Comparison of ENCODE assay signal across 11 mouse cellular contexts in the genomic region with DNA sequence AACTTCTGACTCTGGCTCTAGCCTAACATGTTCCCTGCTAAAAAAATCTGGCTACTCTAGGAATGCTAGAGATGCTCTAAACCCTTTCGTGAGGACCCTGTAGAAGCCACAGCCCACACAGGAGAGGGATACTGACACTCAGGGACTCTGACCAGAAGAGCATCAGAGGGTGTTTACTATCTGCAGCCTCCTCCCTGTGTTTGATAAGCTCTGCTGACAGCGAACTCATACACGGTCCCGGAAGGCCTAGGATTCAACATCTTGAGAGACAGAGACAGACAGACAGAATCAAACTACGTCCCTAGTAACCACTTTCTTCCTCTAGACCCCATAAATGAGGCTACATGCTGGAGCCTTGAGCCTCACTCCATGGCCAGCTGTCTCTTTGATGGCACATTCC. TPM values are rescaled to one million over a fixed set of nuclear protein-coding genes. Genes with fewer than 3 reads are reported as not detected.
DNase-seq lines count a peak whose midpoint lies in the region; ATAC-seq lines count a peak whose summit lies in the region.
"Had no signal": no experiment of that assay in that cellular context is flagged by ENCODE, and none has a peak within 500 bp of the region (broad histone marks: within the 10 kb centered on the region; RNA-seq: fewer than 3 reads in every experiment).

No protein-coding gene starts in this region.

- H3K27ac ChIP-seq in kidney, embryonic 15.5 days, result peak overlapping the region; percentile 81
- peak overlapping the region; percentile 63; the same call in 1 of the 2 replicates for H3K27ac ChIP-seq in limb, embryonic 10.5 days
- 0 out of 2 replicates have a peak overlapping the region, but pooled peaks have one; percentile 79 for H3K27ac ChIP-seq in stomach, embryonic 14.5 days (ENCODE audit: low read length)

- H3K27me3 ChIP-seq in kidney, embryonic 15.5 days, result no peaks in the 10 kb centered on the region
- no peaks in the 10 kb centered on the region for H3K27me3 ChIP-seq in limb, embryonic 10.5 days (ENCODE audit: low read depth, poor library complexity, severe bottlenecking)
- H3K27me3 ChIP-seq in stomach, embryonic 14.5 days (ENCODE audit: control insufficient read depth, insufficient read depth, low read length), result no peaks in the 10 kb centered on the region

- no peaks in the 10 kb centered on the region for H3K36me3 ChIP-seq in kidney, embryonic 15.5 days
- H3K36me3 ChIP-seq in limb, embryonic 10.5 days, result no peaks in the 10 kb centered on the region
- H3K36me3 ChIP-seq in stomach, embryonic 14.5 days (ENCODE audit: control insufficient read depth, insufficient read depth, low read length), result no peaks in the 10 kb centered on the region

- H3K9me3 ChIP-seq in kidney, embryonic 15.5 days (replicated peaks), result no peaks in the 10 kb centered on the region
- H3K9me3 ChIP-seq in limb, embryonic 10.5 days (replicated peaks), result no peaks in the 10 kb centered on the region
- H3K9me3 ChIP-seq in stomach, embryonic 14.5 days (ENCODE audit: control insufficient read depth, low read depth, low read length), result no peaks in the 10 kb centered on the region

- peak; percentile 19 for DNase-seq in adrenal gland, adult 2 months
- no peak for DNase-seq in adrenal gland, adult 18-20 months (ENCODE audit: low spot score in 2 of 2)
- no peak for DNase-seq in kidney, postnatal 36 days
- no peak for DNase-seq in limb, embryonic 10.5 days (ENCODE audit: low spot score)
- DNase-seq in right cerebral cortex, postnatal 25 days, result no peak
- DNase-seq in urinary bladder, postnatal 25 days (ENCODE audit: low spot score), result no peak
- DNase-seq: adrenal gland, postnatal 25 days; cerebellum, postnatal 10 days; kidney, adult 11 months had no signal

- H3K4me2 ChIP-seq in kidney, embryonic 15.5 days, result no peak overlapping the region
- no peak overlapping the region for H3K4me2 ChIP-seq in stomach, embryonic 14.5 days (replicated peaks; ENCODE audit: low read depth, low read length)

- H3K4me1 ChIP-seq in kidney, embryonic 15.5 days, result peaks cover 63% of the 10 kb centered on the region
- peaks cover 38% of the 10 kb centered on the region for H3K4me1 ChIP-seq in limb, embryonic 10.5 days
- H3K4me1 ChIP-seq in stomach, embryonic 14.5 days (ENCODE audit: control insufficient read depth, insufficient read depth, low read length), result peaks cover 44% of the 10 kb centered on the region

- WGBS in kidney, embryonic 15.5 days, result 85% methylated on average over 5 of the region's 5 CpGs
- WGBS in limb, embryonic 10.5 days, result 92% methylated on average over 5 of the region's 5 CpGs
- WGBS in stomach, embryonic 14.5 days, result 62% methylated on average over 5 of the region's 5 CpGs

- H3K9ac ChIP-seq in kidney, embryonic 15.5 days, result no peak overlapping the region
- no peak overlapping the region for H3K9ac ChIP-seq in stomach, embryonic 14.5 days (replicated peaks; ENCODE audit: low read depth, low read length)

- no peak overlapping the region for H3K4me3 ChIP-seq in kidney, embryonic 15.5 days (replicated peaks)
- H3K4me3 ChIP-seq in limb, embryonic 10.5 days, result no peak overlapping the region
- H3K4me3 ChIP-seq in stomach, embryonic 14.5 days (ENCODE audit: low read depth, low read length), result no peak overlapping the region

- no peak for ATAC-seq in kidney, embryonic 15.5 days (replicated peaks; ENCODE audit: low FRiP score)
- ATAC-seq in stomach, embryonic 14.5 days (ENCODE audit: insufficient number of reproducible peaks, insufficient read depth, low FRiP score, low read depth), result no peak

RNA-seq across cellular contexts. Expression of gene Plekha7, which starts 20.2 kb away (rescaled TPM):
- 10 to 100 TPM; 10.2 to 22.1 TPM for total RNA-seq in adrenal gland, adult 2 months (2021)
- polyA plus RNA-seq in adrenal gland, adult 2 months (2012; rRNA removed), result 16.7 and 20.7 TPM in 2 replicates
- 10 to 100 TPM; 10.5 to 12.9 TPM for total RNA-seq in adrenal gland, adult 18-20 months (2021)
- polyA plus RNA-seq in kidney, embryonic 15.5 days (2015; fragmentation: Nextera tagmentation; extraction: Ambion mirVana), result 14.1 and 14.4 TPM in 2 replicates
- 5.8 and 6.9 TPM in 2 replicates for polyA plus RNA-seq in limb, embryonic 10.5 days (2016; fragmentation: Nextera tagmentation; extraction: Ambion mirVana)
- 11.5 and 12.4 TPM in 2 replicates for polyA plus RNA-seq in stomach, embryonic 14.5 days (2014; fragmentation: Nextera tagmentation; extraction: Ambion mirVana)

RNA-seq across cellular contexts. Expression of gene Rps13, which starts 46.0 kb away (rescaled TPM):
- total RNA-seq in adrenal gland, adult 2 months (2021), result 100 to 1,000 TPM; 360 to 462 TPM
- 52.8 and 81.0 TPM in 2 replicates for polyA plus RNA-seq in adrenal gland, adult 2 months (2012; rRNA removed)
- total RNA-seq in adrenal gland, adult 18-20 months (2021), result 100 to 1,000 TPM; 414 to 473 TPM
- 840 and 852 TPM in 2 replicates for polyA plus RNA-seq in kidney, embryonic 15.5 days (2015; fragmentation: Nextera tagmentation; extraction: Ambion mirVana)
- 840 and 992 TPM in 2 replicates for polyA plus RNA-seq in limb, embryonic 10.5 days (2016; fragmentation: Nextera tagmentation; extraction: Ambion mirVana)
- 960 and 1,086 TPM in 2 replicates for polyA plus RNA-seq in stomach, embryonic 14.5 days (2014; fragmentation: Nextera tagmentation; extraction: Ambion mirVana)

Comparison
In these comparisons a context has a peak if more than half of its experiments do, and no peak if none do; other contexts are left out.
1. RNA of gene Rps13, which starts 46.0 kb away (polyA plus RNA-seq): 960 to 1,086 TPM in stomach, embryonic 14.5 days, 840 to 852 TPM in kidney, embryonic 15.5 days and 840 to 992 TPM in limb, embryonic 10.5 days; 52.8 to 81.0 TPM in adrenal gland, adult 2 months; every median in the first group is over 10 times any median in the second.
2. Peak in every context shown above with its lines, with median percentiles within 50 percentile points of each other: H3K27ac ChIP-seq.